Mouse (Mus musculus): ENCODE measurements at regions not wholly inside any gene's neighbourhood (a gene's known extent, or its start where the extent isn't known, plus 50 kb on each side); places are given as distances from the start of the nearest gene placed in this dataset.
"Not testable (repeated sequence)": the region's sequence is repeated elsewhere in the genome, so short reads cannot be mapped to it uniquely, and the experiment has no call there.

GRCm38 (mm10) chr3:153144217-153144616 lies 162.2 kb upstream of the St6galnac5 start:
- no peak for DNase-seq (ENCODE audit: low spot score)

GRCm38 (mm10) chr3:153140985-153141384 lies 158.9 kb upstream of the St6galnac5 start:
- DNase-seq (ENCODE audit: low spot score), result no peak

DNA sequence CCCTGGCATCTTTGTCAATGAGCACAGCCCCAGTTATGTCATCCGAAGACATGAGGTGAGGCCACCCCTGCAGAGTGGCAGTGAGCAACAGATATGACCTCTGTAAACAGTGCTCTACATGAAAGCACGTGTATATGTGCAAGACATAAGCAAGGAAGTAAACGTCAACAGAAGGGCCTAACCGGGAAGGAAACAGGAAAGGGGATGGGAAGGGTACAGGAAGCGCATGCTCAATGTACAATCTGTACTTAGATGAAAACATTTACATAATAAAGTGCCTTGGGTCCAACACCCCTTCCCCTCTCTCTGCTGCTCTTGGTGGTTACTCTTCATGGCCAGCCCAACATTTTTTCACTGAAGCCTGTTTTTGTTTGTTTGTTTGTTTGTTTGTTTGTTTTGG lies 143.3 kb upstream of the St6galnac5 start:
- DNase-seq (ENCODE audit: low spot score), result no peak

DNA sequence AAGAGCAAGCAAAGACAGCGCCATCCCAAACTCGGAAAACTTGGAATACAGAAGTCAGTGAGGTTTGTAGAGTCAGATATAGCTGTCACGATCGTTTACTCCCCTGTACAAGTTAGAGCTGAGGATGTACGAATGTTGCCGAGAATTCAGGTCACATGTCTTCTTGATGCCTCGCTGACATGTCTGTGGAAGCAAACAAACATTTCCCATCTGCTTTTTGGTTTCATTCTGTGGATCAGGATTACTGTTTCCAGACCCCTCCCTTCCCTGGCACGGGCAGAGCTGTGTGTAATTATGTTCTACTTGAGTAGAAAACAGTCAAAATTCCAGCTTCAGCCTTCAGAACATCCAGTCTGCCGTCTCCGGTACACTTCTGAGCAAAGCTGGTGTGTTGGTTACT lies 139.9 kb upstream of the St6galnac5 start:
- DNase-seq (ENCODE audit: low spot score), result no peak

DNA sequence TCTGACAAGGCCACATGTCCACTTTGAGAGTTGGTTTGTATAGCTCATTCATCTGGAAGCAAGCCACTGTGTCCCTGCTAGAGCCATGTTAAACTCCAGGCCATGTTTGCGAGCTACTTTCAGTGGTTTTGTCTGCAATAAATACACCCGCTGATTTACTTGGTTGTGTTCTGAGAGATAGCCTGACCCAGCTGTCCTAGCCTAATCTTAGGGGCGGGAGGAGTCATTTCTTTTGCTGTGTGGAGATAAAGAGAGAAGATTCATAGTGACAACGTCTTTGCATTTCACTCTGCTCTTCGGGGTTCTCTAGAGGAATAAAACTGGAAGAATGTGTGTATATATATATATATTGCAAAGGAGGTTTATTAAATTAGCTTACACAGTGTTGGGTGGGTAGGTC lies 137.1 kb upstream of the St6galnac5 start:
- DNase-seq (ENCODE audit: low spot score), result no peak

GRCm38 (mm10) chr3:153118643-153119042 lies 136.6 kb upstream of the St6galnac5 start:
- DNase-seq (ENCODE audit: low spot score), result no peak

DNA sequence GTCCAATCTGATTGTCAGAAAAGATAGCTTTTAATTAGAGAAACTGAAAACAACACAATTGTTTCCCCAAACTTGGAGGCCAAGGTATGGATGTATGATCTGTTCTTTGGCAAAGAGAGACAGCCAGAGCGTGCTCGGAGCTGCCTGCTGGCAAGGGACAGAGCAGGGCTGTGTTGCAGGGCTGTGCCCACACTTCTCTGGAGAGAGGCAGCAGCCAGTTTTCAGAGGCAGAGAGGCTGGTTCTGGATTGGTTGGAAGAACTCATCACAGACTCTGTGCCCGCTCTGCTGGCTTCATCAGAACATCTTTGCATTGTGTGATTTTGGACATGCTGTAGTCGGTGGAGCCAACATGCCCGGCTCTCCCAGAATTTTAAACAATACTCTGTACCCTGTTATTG lies 123.5 kb upstream of the St6galnac5 start:
- DNase-seq (ENCODE audit: low spot score), result no peak

- not testable (repeated sequence) for DNase-seq (ENCODE audit: low spot score)
Observed at GRCm38 (mm10) chr3:153090572-153090971, 108.5 kb upstream of the St6galnac5 start.

GRCm38 (mm10) chr3:153085096-153085788 lies 103.2 kb upstream of the St6galnac5 start:
- peak; percentile 53 for DNase-seq (ENCODE audit: low spot score)

DNA sequence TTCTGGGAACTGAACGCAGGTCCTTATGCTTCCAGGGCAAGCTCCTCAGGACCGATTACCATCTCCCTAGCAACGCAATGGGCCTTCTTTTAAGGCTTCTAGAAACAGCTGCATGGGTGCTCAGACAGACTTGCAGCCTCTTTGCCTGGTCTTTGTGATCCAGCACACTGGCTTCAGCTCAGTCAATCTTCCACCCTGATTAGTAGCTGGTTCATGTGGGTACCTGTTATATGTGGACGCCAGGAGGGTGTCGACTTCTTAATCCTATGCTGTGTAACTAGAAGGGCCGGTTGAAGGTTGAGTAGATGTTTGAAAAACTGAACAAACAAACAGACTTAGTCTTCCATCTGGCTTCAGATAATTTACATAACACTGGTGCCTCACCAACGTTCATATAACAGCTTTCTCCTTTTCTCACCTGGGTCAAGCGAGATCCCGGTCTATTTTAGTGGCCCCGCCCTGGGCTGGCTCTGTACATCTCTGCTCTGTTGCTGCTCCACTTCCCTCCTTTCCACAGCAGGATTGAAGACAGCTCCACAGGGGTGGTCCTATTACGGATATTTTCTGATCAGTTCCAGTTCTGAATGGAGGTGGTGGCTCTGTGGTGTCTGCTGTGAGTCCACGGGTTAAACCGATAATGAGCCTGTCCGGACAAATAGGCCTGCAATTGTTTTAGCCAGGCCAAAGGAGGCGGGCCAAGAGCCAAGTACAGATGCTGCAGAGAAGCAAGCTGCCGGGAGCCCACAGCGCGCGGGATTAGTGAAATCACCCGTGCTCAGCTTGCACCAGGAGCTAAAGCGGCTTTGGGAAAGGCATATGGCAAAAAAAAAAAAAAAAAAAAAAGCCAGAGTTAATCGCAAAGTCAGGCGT lies 102.4 kb upstream of the St6galnac5 start:
- DNase-seq (ENCODE audit: low spot score), result peak; percentile 45

- DNase-seq (ENCODE audit: low spot score), result no peak
Observed at GRCm38 (mm10) chr3:153080371-153080770, 98.3 kb upstream of the St6galnac5 start.

DNA sequence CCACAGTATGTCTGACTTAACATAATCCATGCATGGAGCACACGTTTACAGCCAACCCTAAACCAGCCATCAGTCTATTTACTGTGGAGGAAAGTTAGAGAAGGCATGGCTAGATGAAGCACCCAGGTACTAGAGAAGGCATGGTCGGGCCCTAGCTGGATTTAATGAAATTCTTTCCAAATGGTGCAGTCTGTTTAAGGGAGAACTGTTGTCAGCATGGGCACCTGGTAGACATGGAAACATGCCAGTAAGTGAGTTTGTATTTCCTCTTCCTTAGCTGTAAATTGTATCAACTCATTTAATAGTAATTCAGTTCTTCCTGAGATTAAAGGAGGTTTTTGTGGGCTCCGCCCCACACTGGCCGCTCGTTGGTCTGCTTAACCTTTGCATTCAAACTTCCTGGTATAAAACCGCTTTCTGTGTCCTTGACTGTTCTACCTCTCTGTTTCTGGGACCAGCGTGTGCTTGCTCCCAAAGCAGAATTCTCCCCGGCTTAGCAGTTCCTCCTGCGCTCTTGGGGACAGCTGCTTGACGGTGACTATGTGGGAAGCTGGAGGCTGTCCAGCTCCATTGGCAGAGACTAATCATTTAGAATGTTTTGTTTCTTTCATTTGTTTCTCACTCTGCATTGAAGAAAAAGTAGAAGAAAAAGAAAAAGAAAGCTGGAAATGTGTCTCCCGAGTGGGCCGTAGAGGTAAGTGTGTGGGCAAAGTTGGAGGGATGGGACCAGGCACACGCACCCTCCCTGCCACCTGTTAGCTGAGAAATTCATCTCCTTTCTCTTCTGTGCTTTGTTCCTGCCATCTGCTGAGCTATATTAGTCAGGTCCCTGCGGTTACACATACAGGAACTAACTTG lies 96.0 kb upstream of the St6galnac5 start:
- no peak for DNase-seq (ENCODE audit: low spot score)

- DNase-seq (ENCODE audit: low spot score), result no peak
Observed at GRCm38 (mm10) chr3:153072200-153072919, 90.3 kb upstream of the St6galnac5 start.

GRCm38 (mm10) chr3:153071549-153071948 lies 89.5 kb upstream of the St6galnac5 start:
- DNase-seq (ENCODE audit: low spot score), result no peak

GRCm38 (mm10) chr3:153071123-153071522 lies 89.1 kb upstream of the St6galnac5 start:
- no peak for DNase-seq (ENCODE audit: low spot score)

GRCm38 (mm10) chr3:153065890-153066289 lies 83.8 kb upstream of the St6galnac5 start:
- DNase-seq (ENCODE audit: low spot score), result no peak

DNA sequence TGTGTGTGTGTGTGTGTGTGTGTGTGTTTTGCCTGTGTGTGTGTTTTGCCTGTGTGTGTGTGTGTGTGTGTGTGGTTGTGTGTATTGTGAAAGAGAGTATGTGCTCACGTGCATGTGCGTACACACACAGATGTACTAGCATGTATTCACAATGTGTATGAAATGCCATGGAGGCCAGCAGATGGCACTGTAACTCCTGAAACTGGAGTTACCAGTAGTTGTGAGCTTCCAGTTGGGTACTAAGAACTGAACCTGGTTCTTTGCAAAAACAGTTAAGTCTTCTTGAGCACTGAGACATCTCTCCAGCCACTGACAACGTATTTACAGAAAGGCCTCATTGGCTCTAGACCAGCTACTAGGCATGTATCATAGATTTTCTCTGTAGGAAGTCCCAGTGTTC lies 71.1 kb upstream of the St6galnac5 start:
- DNase-seq (ENCODE audit: low spot score), result no peak

DNA sequence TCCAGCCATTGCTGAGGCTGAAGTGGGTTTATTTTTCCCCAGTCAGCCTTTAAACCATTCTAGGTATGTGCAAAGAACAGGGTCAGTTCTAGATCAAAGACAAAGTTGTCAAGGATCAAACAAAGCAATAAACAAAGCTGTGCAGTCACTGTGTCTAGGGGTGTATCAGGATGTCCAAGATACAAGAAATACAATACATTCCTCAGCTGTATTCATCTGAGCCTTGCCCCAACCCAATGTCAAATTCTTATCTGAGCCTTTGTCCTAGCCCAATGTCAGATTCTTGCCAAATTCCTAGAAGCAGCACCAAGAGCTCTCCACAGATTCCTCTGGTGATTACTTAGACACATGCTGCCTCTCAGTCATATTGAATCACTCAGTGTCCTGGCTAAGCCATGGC lies 69.5 kb upstream of the St6galnac5 start:
- DNase-seq (ENCODE audit: low spot score), result no peak

- DNase-seq (ENCODE audit: low spot score), result no peak
Observed at GRCm38 (mm10) chr3:153045328-153045727, 63.3 kb upstream of the St6galnac5 start.

DNA sequence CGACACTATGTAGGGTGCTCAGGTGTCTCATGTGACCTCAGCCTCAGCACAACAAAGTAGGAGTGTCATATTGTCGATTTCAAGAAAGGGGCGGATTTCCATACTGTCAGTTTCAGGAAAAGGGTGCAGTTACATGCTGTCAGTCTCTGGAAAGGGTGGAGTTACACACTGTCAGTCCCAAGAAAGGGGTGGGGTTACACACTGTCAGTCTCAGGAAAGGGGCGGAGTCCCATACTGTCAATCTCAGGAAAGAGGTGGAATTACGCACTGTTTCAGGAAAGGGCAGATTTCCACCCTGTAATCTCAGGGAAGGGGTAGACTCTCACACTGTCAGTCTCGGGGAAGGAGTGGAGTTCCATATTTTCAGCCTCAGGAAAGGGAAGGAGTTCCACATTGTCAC lies 51.9 kb upstream of the St6galnac5 start:
- no peak for DNase-seq (ENCODE audit: low spot score)

Measured in embryo, embryonic 10.5 days (tissue).